Mouse (Mus musculus): ENCODE measurements around the gene Il1r1. TPM values are rescaled to one million over a fixed set of nuclear protein-coding genes. Genes with fewer than 3 reads are reported as not detected.
A peak's percentile ranks its signal among the peaks of the same experiment; 100 is the strongest.
"Not testable (repeated sequence)": the region's sequence is repeated elsewhere in the genome, so short reads cannot be mapped to it uniquely, and the experiment has no call there.

Il1r1 gene
- polyA plus RNA-seq, 1 experiment = 0.49 TPM

GRCm38 (mm10) chr1:40303179-40303866, 78.4 kb downstream of the Il1r1 start:
- Histone ChIP-seq H3K4me1 (ENCODE audit: control insufficient read depth, insufficient read depth, low read length) (peaks cover 2% of the 10 kb centered on the region), H3K27ac (ENCODE audit: insufficient read depth, low read length) (peak overlapping the region; percentile 44; the same call in 1 of the 2 replicates), H3K27me3 (ENCODE audit: control insufficient read depth, insufficient read depth, low read length, poor library complexity, severe bottlenecking) (no peaks in the 10 kb centered on the region), H3K4me3 (ENCODE audit: low read depth, low read length) (no peak overlapping the region), H3K36me3 (ENCODE audit: control insufficient read depth, insufficient read depth, low read length, poor library complexity, severe bottlenecking) (no peaks in the 10 kb centered on the region), H3K9ac (ENCODE audit: low read depth, poor library complexity, severe bottlenecking) (no peak overlapping the region), H3K9me3 (replicated peaks; ENCODE audit: control insufficient read depth, insufficient read depth, low read length, poor library complexity, severe bottlenecking) (peaks cover 5% of the 10 kb centered on the region; the same call in 1 of the 2 replicates)
- TF ChIP-seq POLR2A (IDR thresholded peaks at IDR 0.05; ENCODE audit: insufficient read depth, low read length) (no peak), CTCF (IDR thresholded peaks at IDR 0.05; ENCODE audit: low read depth, low read length) (no peak), EP300 (IDR thresholded peaks at IDR 0.05; ENCODE audit: insufficient read depth, low read depth, low read length) (no peak)

DNA sequence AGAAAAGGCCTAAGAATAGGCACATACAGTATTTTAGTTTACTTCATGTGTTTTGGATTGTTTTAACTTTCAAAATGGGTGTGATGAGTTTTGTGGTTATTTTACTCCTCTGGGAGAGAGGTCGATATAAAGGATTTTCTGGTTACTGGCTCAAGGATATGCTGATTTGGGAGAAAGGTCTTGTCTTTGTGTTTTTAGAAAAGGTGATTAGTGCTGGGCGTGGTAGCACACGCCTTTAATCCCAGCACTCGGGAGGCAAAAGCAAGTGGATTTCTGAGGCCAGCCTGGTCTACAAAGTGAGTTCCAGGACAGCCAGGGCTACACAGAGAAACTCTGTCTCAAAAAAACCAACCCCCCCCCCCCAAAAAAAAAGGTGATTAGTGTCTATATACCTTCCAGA, 79.4 kb downstream of the Il1r1 start:
- TF ChIP-seq EP300 (IDR thresholded peaks at IDR 0.05; ENCODE audit: insufficient read depth, low read depth, low read length) = 0 out of 2 replicates have a peak, but pooled peaks have one; percentile 38
- not testable (repeated sequence) for H3K27ac ChIP-seq (ENCODE audit: insufficient read depth, low read length); H3K4me3 ChIP-seq (ENCODE audit: low read depth, low read length); H3K36me3 ChIP-seq (ENCODE audit: control insufficient read depth, insufficient read depth, low read length, poor library complexity, severe bottlenecking); H3K27me3 ChIP-seq (ENCODE audit: control insufficient read depth, insufficient read depth, low read length, poor library complexity, severe bottlenecking); H3K9ac ChIP-seq (ENCODE audit: low read depth, poor library complexity, severe bottlenecking); H3K4me1 ChIP-seq (ENCODE audit: control insufficient read depth, insufficient read depth, low read length); H3K9me3 ChIP-seq (replicated peaks; ENCODE audit: control insufficient read depth, insufficient read depth, low read length, poor library complexity, severe bottlenecking)

GRCm38 (mm10) chr1:40306111-40306510, 81.2 kb downstream of the Il1r1 start:
- Histone ChIP-seq H3K4me1 (ENCODE audit: control insufficient read depth, insufficient read depth, low read length) (peaks cover 2% of the 10 kb centered on the region), H3K9ac (ENCODE audit: low read depth, poor library complexity, severe bottlenecking) (no peak overlapping the region), H3K4me3 (ENCODE audit: low read depth, low read length) (no peak overlapping the region), H3K27ac (ENCODE audit: insufficient read depth, low read length) (no peak overlapping the region), H3K9me3 (replicated peaks; ENCODE audit: control insufficient read depth, insufficient read depth, low read length, poor library complexity, severe bottlenecking) (peaks cover 5% of the 10 kb centered on the region; the same call in 1 of the 2 replicates), H3K36me3 (ENCODE audit: control insufficient read depth, insufficient read depth, low read length, poor library complexity, severe bottlenecking) (no peaks in the 10 kb centered on the region), H3K27me3 (ENCODE audit: control insufficient read depth, insufficient read depth, low read length, poor library complexity, severe bottlenecking) (no peaks in the 10 kb centered on the region)
- TF ChIP-seq CTCF (IDR thresholded peaks at IDR 0.05; ENCODE audit: low read depth, low read length) = no peak
- no peak for TF ChIP-seq EP300 (IDR thresholded peaks at IDR 0.05; ENCODE audit: insufficient read depth, low read depth, low read length)
- no peak for TF ChIP-seq POLR2A (IDR thresholded peaks at IDR 0.05; ENCODE audit: insufficient read depth, low read length)

- Histone ChIP-seq H3K27ac (ENCODE audit: insufficient read depth, low read length) (no peak overlapping the region), H3K36me3 (ENCODE audit: control insufficient read depth, insufficient read depth, low read length, poor library complexity, severe bottlenecking) (no peaks in the 10 kb centered on the region), H3K4me3 (ENCODE audit: low read depth, low read length) (no peak overlapping the region), H3K4me1 (ENCODE audit: control insufficient read depth, insufficient read depth, low read length) (no peaks in the 10 kb centered on the region), H3K9ac (ENCODE audit: low read depth, poor library complexity, severe bottlenecking) (no peak overlapping the region), H3K9me3 (replicated peaks; ENCODE audit: control insufficient read depth, insufficient read depth, low read length, poor library complexity, severe bottlenecking) (peaks cover 4% of the 10 kb centered on the region; the same call in 1 of the 2 replicates), H3K27me3 (ENCODE audit: control insufficient read depth, insufficient read depth, low read length, poor library complexity, severe bottlenecking) (no peaks in the 10 kb centered on the region)
- TF ChIP-seq EP300 (IDR thresholded peaks at IDR 0.05; ENCODE audit: insufficient read depth, low read depth, low read length) (no peak), CTCF (IDR thresholded peaks at IDR 0.05; ENCODE audit: low read depth, low read length) (no peak), POLR2A (IDR thresholded peaks at IDR 0.05; ENCODE audit: insufficient read depth, low read length) (no peak)
Observed at GRCm38 (mm10) chr1:40311123-40311522, 86.2 kb downstream of the Il1r1 start.

- TF ChIP-seq POLR2A (IDR thresholded peaks at IDR 0.05; ENCODE audit: insufficient read depth, low read length) (no peak), CTCF (IDR thresholded peaks at IDR 0.05; ENCODE audit: low read depth, low read length) (no peak), EP300 (IDR thresholded peaks at IDR 0.05; ENCODE audit: insufficient read depth, low read depth, low read length) (no peak)
- no peaks in the 10 kb centered on the region for H3K27me3 ChIP-seq (ENCODE audit: control insufficient read depth, insufficient read depth, low read length, poor library complexity, severe bottlenecking)
- no peak overlapping the region for H3K27ac ChIP-seq (ENCODE audit: insufficient read depth, low read length)
- H3K4me3 ChIP-seq (ENCODE audit: low read depth, low read length) = no peak overlapping the region
- no peak overlapping the region for H3K9ac ChIP-seq (ENCODE audit: low read depth, poor library complexity, severe bottlenecking)
- H3K9me3 ChIP-seq (replicated peaks; ENCODE audit: control insufficient read depth, insufficient read depth, low read length, poor library complexity, severe bottlenecking) = no peaks in the 10 kb centered on the region
- H3K36me3 ChIP-seq (ENCODE audit: control insufficient read depth, insufficient read depth, low read length, poor library complexity, severe bottlenecking) = no peaks in the 10 kb centered on the region
- H3K4me1 ChIP-seq (ENCODE audit: control insufficient read depth, insufficient read depth, low read length) = no peaks in the 10 kb centered on the region
Observed at GRCm38 (mm10) chr1:40311625-40312024, 86.7 kb downstream of the Il1r1 start.

DNA sequence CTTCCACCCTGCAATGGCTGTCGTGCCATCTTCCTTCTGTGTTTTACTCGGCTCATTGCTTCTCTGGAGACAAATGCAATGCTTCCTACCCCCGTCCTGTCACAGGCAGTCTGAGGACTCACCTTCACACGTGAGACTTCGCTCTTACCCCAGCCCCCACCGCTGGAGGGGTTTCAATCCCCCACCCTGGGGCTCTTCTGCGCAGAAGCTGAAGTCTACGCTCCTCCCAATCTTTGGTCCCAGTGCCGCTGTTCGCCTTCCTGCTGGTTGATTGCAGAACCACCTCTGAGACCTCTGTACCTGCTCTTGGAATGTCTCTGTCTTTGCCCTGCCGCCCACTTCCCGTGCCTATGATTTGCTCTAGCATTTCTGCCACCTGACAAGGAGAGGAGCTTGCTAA, 89.1 kb downstream of the Il1r1 start:
- Histone ChIP-seq H3K4me3 (ENCODE audit: low read depth, low read length) (peak overlapping the region; percentile 20; the same call in 1 of the 2 replicates), H3K36me3 (ENCODE audit: control insufficient read depth, insufficient read depth, low read length, poor library complexity, severe bottlenecking) (no peaks in the 10 kb centered on the region), H3K9me3 (replicated peaks; ENCODE audit: control insufficient read depth, insufficient read depth, low read length, poor library complexity, severe bottlenecking) (no peaks in the 10 kb centered on the region), H3K9ac (ENCODE audit: low read depth, poor library complexity, severe bottlenecking) (no peak overlapping the region), H3K27me3 (ENCODE audit: control insufficient read depth, insufficient read depth, low read length, poor library complexity, severe bottlenecking) (no peaks in the 10 kb centered on the region), H3K4me1 (ENCODE audit: control insufficient read depth, insufficient read depth, low read length) (no peaks in the 10 kb centered on the region), H3K27ac (ENCODE audit: insufficient read depth, low read length) (no peak overlapping the region)
- no peak for TF ChIP-seq CTCF (IDR thresholded peaks at IDR 0.05; ENCODE audit: low read depth, low read length)
- TF ChIP-seq POLR2A (IDR thresholded peaks at IDR 0.05; ENCODE audit: insufficient read depth, low read length) = no peak
- no peak for TF ChIP-seq EP300 (IDR thresholded peaks at IDR 0.05; ENCODE audit: insufficient read depth, low read depth, low read length)

Measured in ES-Bruce4 (cell line).